Mouse (Mus musculus) adrenal gland, adult 2 months (tissue): ENCODE measurements around the gene Gm13030. TPM values are rescaled to one million over a fixed set of nuclear protein-coding genes. Genes with fewer than 3 reads are reported as not detected.

ENCODE experiments used
- polyA plus RNA-seq: library from polyadenylated mRNA; depleted of rRNA; stranded (reverse); fragments of >200 nt; gene quantifications from 2 replicates; pipeline ENCODE4 v1.2.3, GENCODE M21; 2012; rRNA removed
- total RNA-seq, 2 experiments: library from RNA; stranded (reverse); gene quantifications; 2 replicates each; pipeline ENCODE4 v1.2.3; 2021

The Gm13030 gene
- total and polyA plus RNA-seq, 3 experiments = not detected

Other genes with a start within 250 kb of the Gm13030 start
- gene Vwa5b1, start 238.1 kb downstream of the Gm13030 start, total RNA-seq = not detected
- gene Vwa5b1, start 238.1 kb downstream of the Gm13030 start, polyA plus RNA-seq = not detected in 2 replicates
- under 1 TPM in 1 of 2 experiments, not detected in 1; 0.24 TPM for gene Pla2g2c, start 149.2 kb downstream of the Gm13030 start, total RNA-seq
- gene Pla2g2c, start 149.2 kb downstream of the Gm13030 start, polyA plus RNA-seq = 0.30 and 0.32 TPM in 2 replicates
- 1 to 10 TPM in 1 of 2 experiments, under 1 TPM in 1; 0.52 to 1.6 TPM for gene Ubxn10, start 136.8 kb downstream of the Gm13030 start, total RNA-seq
- gene Ubxn10, start 136.8 kb downstream of the Gm13030 start, polyA plus RNA-seq = 1.9 and 2.0 TPM in 2 replicates
- gene Pla2g2f, start 116.3 kb downstream of the Gm13030 start, total RNA-seq = 10 to 100 TPM; 20.6 to 34.4 TPM
- gene Pla2g2f, start 116.3 kb downstream of the Gm13030 start, polyA plus RNA-seq = 54.0 and 67.7 TPM in 2 replicates
- 1 to 10 TPM; 2.3 to 2.9 TPM for gene Pla2g2d, start 98.2 kb downstream of the Gm13030 start, total RNA-seq
- 1.3 and 1.4 TPM in 2 replicates for gene Pla2g2d, start 98.2 kb downstream of the Gm13030 start, polyA plus RNA-seq
- gene Pla2g5, start 10.5 kb downstream of the Gm13030 start, total RNA-seq = 10 to 100 TPM; 13.1 TPM
- gene Pla2g5, start 10.5 kb downstream of the Gm13030 start, polyA plus RNA-seq = 88.3 and 101 TPM in 2 replicates
- 1 to 10 TPM; 1.4 to 4.6 TPM for gene Pla2g2e, start 4.0 kb upstream of the Gm13030 start, total RNA-seq
- gene Pla2g2e, start 4.0 kb upstream of the Gm13030 start, polyA plus RNA-seq = 0.73 and 1.4 TPM in 2 replicates
- 10 to 100 TPM in 1 of 2 experiments, 1 to 10 TPM in 1; 9.8 to 11.3 TPM for gene Otud3, start 40.0 kb upstream of the Gm13030 start, total RNA-seq
- 5.6 TPM in 2 replicates for gene Otud3, start 40.0 kb upstream of the Gm13030 start, polyA plus RNA-seq
- not detected for gene Rnf186, start 93.1 kb upstream of the Gm13030 start, total RNA-seq
- 0.10 TPM in 1 of 2 replicates, not detected in the other for gene Rnf186, start 93.1 kb upstream of the Gm13030 start, polyA plus RNA-seq
- gene Tmco4, start 98.9 kb upstream of the Gm13030 start, total RNA-seq = 10 to 100 TPM; 13.2 to 17.0 TPM
- gene Tmco4, start 98.9 kb upstream of the Gm13030 start, polyA plus RNA-seq = 14.4 and 15.4 TPM in 2 replicates
- under 1 TPM; 0.14 to 0.41 TPM for gene Htr6, start 201.6 kb upstream of the Gm13030 start, total RNA-seq
- 1.1 and 1.3 TPM in 2 replicates for gene Htr6, start 201.6 kb upstream of the Gm13030 start, polyA plus RNA-seq
- 10 to 100 TPM; 44.0 to 64.4 TPM for gene Nbl1, start 219.0 kb upstream of the Gm13030 start, total RNA-seq
- 135 and 182 TPM in 2 replicates for gene Nbl1, start 219.0 kb upstream of the Gm13030 start, polyA plus RNA-seq